ENCODE assay signal across 21 mouse cellular contexts in the genomic region with DNA sequence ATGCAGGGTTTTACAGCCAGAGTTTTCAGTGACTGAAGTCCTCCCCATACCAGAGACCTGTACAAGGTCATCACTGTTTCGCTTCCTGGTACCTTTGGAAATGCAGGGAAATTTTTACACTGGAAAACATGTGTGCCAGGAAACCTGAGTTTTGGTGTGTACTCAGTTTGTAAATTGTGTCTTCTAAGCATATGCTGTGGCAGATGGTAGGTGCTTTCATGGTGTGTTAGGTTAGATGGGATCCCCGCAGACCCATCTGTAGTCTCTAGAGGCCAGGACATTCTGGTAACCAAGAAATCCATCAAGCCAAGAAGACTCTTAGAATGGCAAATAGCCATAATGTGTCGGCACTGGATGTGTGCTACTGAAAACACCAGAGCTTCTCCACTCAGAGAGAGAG. TPM values are rescaled to one million over a fixed set of nuclear protein-coding genes. Genes with fewer than 3 reads are reported as not detected.
DNase-seq lines count a peak whose midpoint lies in the region; TF ChIP-seq lines count a peak whose summit lies in the region.
"Had no signal": no experiment of that assay in that cellular context is flagged by ENCODE, and none has a peak within 500 bp of the region (broad histone marks: within the 10 kb centered on the region; RNA-seq: fewer than 3 reads in every experiment).

No protein-coding gene starts in this region.

- no peaks in the 10 kb centered on the region for H3K36me3 ChIP-seq in thymus, adult 2 months (ENCODE audit: control insufficient read depth, insufficient read depth, low read length)
- H3K36me3 ChIP-seq: embryonic facial prominence, embryonic 13.5 days; forebrain, embryonic 15.5 days; heart, embryonic 13.5 days; hindbrain, embryonic 13.5 days; lung, embryonic 15.5 days; midbrain, embryonic 15.5 days had no signal

- DNase-seq in layer of hippocampus, adult 11-12 months (ENCODE audit: low spot score): peak; percentile 33
- DNase-seq in layer of hippocampus, postnatal 36 days: no peak
- DNase-seq in MN1 (ENCODE audit: low spot score): peak; percentile 12
- DNase-seq in cerebellum, adult 11-12 months: peak; percentile 79
- DNase-seq in cerebellum, postnatal 10 days: peak; percentile 36 to 39
- no peak for DNase-seq in thymus, adult 2 months
- DNase-seq in urinary bladder, postnatal 36 days (ENCODE audit: low spot score in 2 of 2): no peak
- no peak for DNase-seq in lung, adult 2 months
- DNase-seq: adrenal gland, postnatal 10 days; gastrocnemius, postnatal 10 days; heart, adult 18-20 months; kidney, adult 11 months; lung, postnatal 4 days had no signal

- no peaks in the 10 kb centered on the region for H3K27me3 ChIP-seq in thymus, adult 2 months (ENCODE audit: control insufficient read depth, insufficient read depth, low read length)
- H3K27me3 ChIP-seq: embryonic facial prominence, embryonic 13.5 days; forebrain, embryonic 15.5 days; heart, embryonic 13.5 days; hindbrain, embryonic 13.5 days; lung, embryonic 15.5 days; midbrain, embryonic 15.5 days had no signal

- no peak for TF ChIP-seq POLR2A in thymus, adult 2 months (IDR thresholded peaks at IDR 0.05; ENCODE audit: control insufficient read depth, extremely low read depth, insufficient read depth, low read length, poor library complexity)
- no peak for TF ChIP-seq POLR2A in lung, adult 2 months (IDR thresholded peaks at IDR 0.05; ENCODE audit: borderline replicate concordance, extremely low read depth, low read depth, low read length)

- no peaks in the 10 kb centered on the region for H3K4me1 ChIP-seq in thymus, adult 2 months (replicated peaks; ENCODE audit: control insufficient read depth, insufficient read depth, low read length)
- H3K4me1 ChIP-seq in lung, adult 2 months (ENCODE audit: control insufficient read depth, insufficient read depth, low read length): no peaks in the 10 kb centered on the region
- H3K4me1 ChIP-seq: forebrain, embryonic 15.5 days; lung, embryonic 15.5 days had no signal

- no peak overlapping the region for H3K27ac ChIP-seq in thymus, adult 2 months (ENCODE audit: control insufficient read depth, insufficient read depth, low read length)
- H3K27ac ChIP-seq: forebrain, embryonic 15.5 days; heart, embryonic 13.5 days; hindbrain, embryonic 13.5 days; liver, embryonic 14.5 days; lung, embryonic 15.5 days; midbrain, embryonic 15.5 days had no signal

- 89% methylated on average over 3 of the region's 3 CpGs for WGBS in thymus, adult 2 months
- WGBS in lung, adult 2 months: 75% methylated on average over 3 of the region's 3 CpGs

- no peak for TF ChIP-seq CTCF in thymus, adult 2 months (IDR thresholded peaks at IDR 0.05; ENCODE audit: borderline replicate concordance, control insufficient read depth, extremely low read depth, insufficient read depth, low read length, poor library complexity)
- no peak for TF ChIP-seq CTCF in lung, adult 2 months (IDR thresholded peaks at IDR 0.05; ENCODE audit: insufficient read depth, low read length)

- no peak overlapping the region for H3K4me3 ChIP-seq in thymus, adult 2 months (ENCODE audit: control insufficient read depth, insufficient read depth, low read length)
- no peak overlapping the region for H3K4me3 ChIP-seq in lung, adult 2 months (replicated peaks; ENCODE audit: extremely low read depth, low read depth, low read length)
- H3K4me3 ChIP-seq: embryonic facial prominence, embryonic 13.5 days; forebrain, embryonic 15.5 days; heart, embryonic 13.5 days; hindbrain, embryonic 13.5 days; lung, embryonic 15.5 days; midbrain, embryonic 15.5 days; myocyte had no signal

RNA-seq across cellular contexts. Expression of a gene that starts 38.9 kb away (rescaled TPM):
- 10 to 100 TPM; 20.0 to 24.3 TPM for total RNA-seq in layer of hippocampus, postnatal 36 days (2021)
- 4.8 and 4.9 TPM in 2 replicates for polyA plus RNA-seq in thymus, adult 2 months (2012; rRNA removed)
- 2.2 and 3.9 TPM in 2 replicates for polyA plus RNA-seq in lung, adult 2 months (2012; rRNA removed)

Comparison
In these comparisons a context has a peak if more than half of its experiments do, and no peak if none do; other contexts are left out.
1. DNase-seq: peak in layer of hippocampus, adult 11-12 months (single experiment), MN1 (single experiment), cerebellum, adult 11-12 months (single experiment) and cerebellum, postnatal 10 days (2 of 2); none in layer of hippocampus, postnatal 36 days (0 of 2), thymus, adult 2 months (single experiment), urinary bladder, postnatal 36 days (0 of 2) and lung, adult 2 months (single experiment).